Mouse (Mus musculus): ENCODE results near the gene Sars2. TPM values are rescaled to one million over a fixed set of nuclear protein-coding genes. Genes with fewer than 3 reads are reported as not detected.
"Not testable (repeated sequence)": the region's sequence is repeated elsewhere in the genome, so short reads cannot be mapped to it uniquely, and the experiment has no call there.

Gene Sars2
- 10 to 100 TPM; 25.0 to 27.0 TPM for total RNA-seq (2021)
- long read RNA-seq, experiment 1, transcript Sars2-201 (16 exons, 1,868 nt), result major isoform, 20 of 32 reads
- long read RNA-seq, experiment 1, partial matches to known transcripts, result 6 of 32 reads
- long read RNA-seq, experiment 1, other reads (novel, unspliced or antisense), result 6 of 32 reads
- long read RNA-seq, experiment 2, transcript Sars2-201 (16 exons, 1,868 nt), result major isoform, 16 of 28 reads
- long read RNA-seq, experiment 2, partial matches to known transcripts, result 8 of 28 reads
- long read RNA-seq, experiment 2, other reads (novel, unspliced or antisense), result 4 of 28 reads

- DNase-seq (ENCODE audit: low spot score in 2 of 2), result peak; percentile 84 to 86
Observed at GRCm38 (mm10) chr7:28741709-28742438, at the start of gene Sars2, which contains the start of gene Mrps12. Sars2 (plus strand) TSS chr7:28741992. Mrps12 (minus strand) TSS chr7:28741820.

- DNase-seq (ENCODE audit: low spot score in 2 of 2), result no peak
Observed at GRCm38 (mm10) chr7:28692545-28693320, 49.1 kb upstream of the Sars2 start, which contains the start of gene Fbxo27. Fbxo27 (plus strand) TSS chr7:28692849.

GRCm38 (mm10) chr7:28693321-28693966 is 48.3 kb upstream of the Sars2 start:
- peak; percentile 16 to 31 for DNase-seq (ENCODE audit: low spot score in 2 of 2)

- DNase-seq (ENCODE audit: low spot score in 2 of 2), result no peak
Observed at GRCm38 (mm10) chr7:28694423-28694822, 47.4 kb upstream of the Sars2 start.

- no peak for DNase-seq (ENCODE audit: low spot score in 2 of 2)
Observed at GRCm38 (mm10) chr7:28694966-28695511, 46.8 kb upstream of the Sars2 start.

- DNase-seq (ENCODE audit: low spot score in 2 of 2), result no peak
Observed at GRCm38 (mm10) chr7:28697277-28697676, 44.5 kb upstream of the Sars2 start.

- DNase-seq (ENCODE audit: low spot score in 2 of 2), result no peak
Observed at GRCm38 (mm10) chr7:28700269-28700668, 41.5 kb upstream of the Sars2 start.

- not testable (repeated sequence) for DNase-seq (ENCODE audit: low spot score in 2 of 2)
Observed at GRCm38 (mm10) chr7:28701306-28701705, 40.5 kb upstream of the Sars2 start.

- DNase-seq (ENCODE audit: low spot score in 2 of 2), result no peak
Observed at GRCm38 (mm10) chr7:28702601-28703143, 39.1 kb upstream of the Sars2 start.

GRCm38 (mm10) chr7:28709454-28709853 is 32.3 kb upstream of the Sars2 start:
- no peak for DNase-seq (ENCODE audit: low spot score in 2 of 2)

GRCm38 (mm10) chr7:28710962-28711361 is 30.8 kb upstream of the Sars2 start:
- DNase-seq (ENCODE audit: low spot score in 2 of 2), result no peak

GRCm38 (mm10) chr7:28714667-28715066 is 27.1 kb upstream of the Sars2 start:
- DNase-seq (ENCODE audit: low spot score in 2 of 2), result no peak

GRCm38 (mm10) chr7:28715598-28715997 is 26.2 kb upstream of the Sars2 start:
- DNase-seq (ENCODE audit: low spot score in 2 of 2), result no peak

- DNase-seq (ENCODE audit: low spot score in 2 of 2), result peak in 1 of 2 experiments; percentile 54
Observed at GRCm38 (mm10) chr7:28716590-28717281, 25.1 kb upstream of the Sars2 start, which contains the start of gene Fbxo17. Fbxo17 (plus strand) TSS chr7:28716804.

GRCm38 (mm10) chr7:28717726-28718125 is 24.1 kb upstream of the Sars2 start:
- no peak for DNase-seq (ENCODE audit: low spot score in 2 of 2)

GRCm38 (mm10) chr7:28719159-28719558 is 22.6 kb upstream of the Sars2 start:
- DNase-seq (ENCODE audit: low spot score in 2 of 2), result no peak

- no peak for DNase-seq (ENCODE audit: low spot score in 2 of 2)
Observed at GRCm38 (mm10) chr7:28719650-28720049, 22.1 kb upstream of the Sars2 start.

- no peak for DNase-seq (ENCODE audit: low spot score in 2 of 2)
Observed at GRCm38 (mm10) chr7:28720753-28721537, 20.8 kb upstream of the Sars2 start.

- DNase-seq (ENCODE audit: low spot score in 2 of 2), result no peak
Observed at GRCm38 (mm10) chr7:28722079-28722478, 19.7 kb upstream of the Sars2 start.
